Mouse (Mus musculus) frontal cortex, postnatal 36 days (tissue): ENCODE measurements around the gene Emp1.

ENCODE experiments used
- DNase-seq, 2 experiments: peaks; one replicate each; pipeline ENCODE4 v3.0.0; 2022; ENCODE audit warnings: low spot score in 2 of 2

Gene Emp1

GRCm38 (mm10) chr6:135362459-135363159, at the start of gene Emp1:
Emp1 (plus strand) TSS chr6:135362545.
- DNase-seq, result peak; percentile 65 to 75

- DNase-seq, result no peak
These were observed 48.4 kb upstream of the Emp1 start for GRCm38 (mm10) chr6:135313981-135314380.

GRCm38 (mm10) chr6:135316141-135316540, 46.2 kb upstream of the Emp1 start:
- DNase-seq, result peak in 1 of 2 experiments; percentile 34

- no peak for DNase-seq
These were observed 42.9 kb upstream of the Emp1 start for GRCm38 (mm10) chr6:135319431-135319933.

- DNase-seq, result no peak
These were observed 39.6 kb upstream of the Emp1 start for GRCm38 (mm10) chr6:135322749-135323148.

GRCm38 (mm10) chr6:135323311-135323982, 38.9 kb upstream of the Emp1 start:
- no peak for DNase-seq

- DNase-seq, result no peak
These were observed 38.2 kb upstream of the Emp1 start for GRCm38 (mm10) chr6:135324111-135324510.

- DNase-seq, result no peak
These were observed 37.6 kb upstream of the Emp1 start for GRCm38 (mm10) chr6:135324686-135325300.

- DNase-seq, result no peak
These were observed 35.5 kb upstream of the Emp1 start for GRCm38 (mm10) chr6:135326847-135327246.

- DNase-seq, result no peak
These were observed 30.4 kb upstream of the Emp1 start for GRCm38 (mm10) chr6:135331916-135332315.

- DNase-seq, result peak in 1 of 2 experiments; percentile 12
These were observed 29.5 kb upstream of the Emp1 start for GRCm38 (mm10) chr6:135332737-135333281.

- no peak for DNase-seq
These were observed 28.2 kb upstream of the Emp1 start for GRCm38 (mm10) chr6:135333994-135334651.

- DNase-seq, result no peak
These were observed 26.0 kb upstream of the Emp1 start for GRCm38 (mm10) chr6:135336376-135336775.

GRCm38 (mm10) chr6:135340355-135341075, 21.8 kb upstream of the Emp1 start:
- DNase-seq, result peak in 1 of 2 experiments; percentile 20

GRCm38 (mm10) chr6:135341076-135341378, 21.3 kb upstream of the Emp1 start:
- no peak for DNase-seq

GRCm38 (mm10) chr6:135351638-135352302, 10.6 kb upstream of the Emp1 start:
- DNase-seq, result no peak

- DNase-seq, result no peak
These were observed 9.8 kb upstream of the Emp1 start for GRCm38 (mm10) chr6:135352537-135352936.

- no peak for DNase-seq
These were observed 7.4 kb upstream of the Emp1 start for GRCm38 (mm10) chr6:135354953-135355352.

GRCm38 (mm10) chr6:135360331-135360730, 2.0 kb upstream of the Emp1 start:
- no peak for DNase-seq

- no peak for DNase-seq
These were observed 267 bp upstream of the Emp1 start for GRCm38 (mm10) chr6:135362098-135362458.
